ENCODE assay signal across 22 mouse cellular contexts in genomic region chr14:22445841-22446570, GRCm38 (mm10).
A peak's percentile ranks its signal among the peaks of the same experiment; 100 is the strongest.
DNase-seq lines count a peak whose midpoint lies in the region; ATAC-seq and TF ChIP-seq lines count a peak whose summit lies in the region.
"Had no signal": no experiment of that assay in that cellular context is flagged by ENCODE, and none has a peak within 500 bp of the region (broad histone marks: within the 10 kb centered on the region; RNA-seq: fewer than 3 reads in every experiment).

No protein-coding gene starts in this region.

- H3K27ac ChIP-seq in heart, embryonic 11.5 days (ENCODE audit: low read depth, low read length): no peak overlapping the region
- peak overlapping the region; percentile 61; the same call in 1 of the 2 replicates for H3K27ac ChIP-seq in left cerebral cortex, adult 2 months
- no peak overlapping the region for H3K27ac ChIP-seq in MEL (ENCODE audit: control insufficient read depth, low read depth, low read length)
- no peak overlapping the region for H3K27ac ChIP-seq in liver, embryonic 12.5 days
- H3K27ac ChIP-seq: embryonic facial prominence, embryonic 10.5 days; forebrain, embryonic 10.5 days; gastrocnemius, adult 2 months; hindbrain, embryonic 12.5 days; intestine, embryonic 15.5 days; midbrain, embryonic 10.5 days; neural tube, embryonic 13.5 days had no signal

- no peaks in the 10 kb centered on the region for H3K9me3 ChIP-seq in heart, embryonic 11.5 days (replicated peaks; ENCODE audit: control insufficient read depth, low read length)
- H3K9me3 ChIP-seq in MEL (replicated peaks; ENCODE audit: insufficient read depth, low read length): no peaks in the 10 kb centered on the region
- H3K9me3 ChIP-seq in liver, embryonic 12.5 days (replicated peaks): no peaks in the 10 kb centered on the region
- H3K9me3 ChIP-seq: embryonic facial prominence, embryonic 10.5 days; forebrain, embryonic 10.5 days; hindbrain, embryonic 12.5 days; intestine, embryonic 15.5 days; midbrain, embryonic 10.5 days; neural tube, embryonic 13.5 days had no signal

- no peak overlapping the region for H3K4me2 ChIP-seq in heart, embryonic 11.5 days
- no peak overlapping the region for H3K4me2 ChIP-seq in liver, embryonic 12.5 days
- H3K4me2 ChIP-seq: hindbrain, embryonic 12.5 days; intestine, embryonic 15.5 days; liver, embryonic 11.5 days; neural tube, embryonic 13.5 days had no signal

- 63% methylated on average over 2 of the region's 2 CpGs for WGBS in heart, embryonic 11.5 days (ENCODE audit: insufficient replicate concordance)
- WGBS in liver, embryonic 12.5 days (ENCODE audit: insufficient replicate concordance): 63% methylated on average over 2 of the region's 2 CpGs

- no peaks in the 10 kb centered on the region for H3K27me3 ChIP-seq in heart, embryonic 11.5 days (ENCODE audit: control insufficient read depth, insufficient read depth, low read length)
- H3K27me3 ChIP-seq in MEL (ENCODE audit: control insufficient read depth in 1 of 2, insufficient read depth in 2 of 2, low read length in 2 of 2): no peaks in the 10 kb centered on the region
- H3K27me3 ChIP-seq in liver, embryonic 12.5 days (replicated peaks): 0 out of 2 replicates have a peak, but pooled peaks cover 3% of the 10 kb centered on the region
- H3K27me3 ChIP-seq: intestine, embryonic 15.5 days had no signal

- no peaks in the 10 kb centered on the region for H3K79me2 ChIP-seq in MEL (ENCODE audit: control insufficient read depth, insufficient read depth, low read length, poor library complexity)

- no peak overlapping the region for H3K9ac ChIP-seq in heart, embryonic 11.5 days (ENCODE audit: low read depth, low read length)
- no peak overlapping the region for H3K9ac ChIP-seq in MEL (ENCODE audit: control insufficient read depth, low read depth, low read length, poor library complexity, severe bottlenecking)
- H3K9ac ChIP-seq in liver, embryonic 12.5 days: no peak overlapping the region
- H3K9ac ChIP-seq: hindbrain, embryonic 12.5 days; intestine, embryonic 15.5 days; neural tube, embryonic 13.5 days had no signal

- TF ChIP-seq RAD21 in MEL (IDR thresholded peaks at IDR 0.05; ENCODE audit: low read depth, low read length): no peak

- DNase-seq in adrenal gland, postnatal 10 days: peak; percentile 4
- DNase-seq in adrenal gland, postnatal 25 days: no peak
- peak; percentile 0 to 2 for DNase-seq in heart, postnatal 10 days
- peak in 1 of 2 experiments; percentile 12 for DNase-seq in left cerebral cortex, adult 2 months (ENCODE audit: extremely low spot score in 1 of 2, low spot score in 2 of 2)
- DNase-seq in left cerebral cortex, postnatal 10 days (ENCODE audit: extremely low spot score in 1 of 2, low spot score in 2 of 2): no peak
- DNase-seq in MEL (ENCODE audit: low read depth, low spot score): peak; percentile 18
- DNase-seq: gastrocnemius, adult 2 months; kidney, postnatal 25 days; retina, postnatal 1 day; spleen, adult 18-20 months had no signal

- H3K4me1 ChIP-seq in heart, embryonic 11.5 days (ENCODE audit: control insufficient read depth, insufficient read depth, low read length): peaks cover 6% of the 10 kb centered on the region
- H3K4me1 ChIP-seq in MEL (ENCODE audit: control insufficient read depth in 1 of 2, insufficient read depth in 2 of 2, low read length in 2 of 2): no peaks in the 10 kb centered on the region
- 0 out of 2 replicates have a peak, but pooled peaks cover 3% of the 10 kb centered on the region for H3K4me1 ChIP-seq in liver, embryonic 12.5 days
- H3K4me1 ChIP-seq: intestine, embryonic 15.5 days had no signal

- ATAC-seq in heart, embryonic 11.5 days (replicated peaks; ENCODE audit: insufficient number of reproducible peaks, low FRiP score, low TSS enrichment): no peak
- no peak for ATAC-seq in liver, embryonic 12.5 days
- ATAC-seq: CD4-positive, CD25-positive, alpha-beta regulatory T cell, adult 4 months; intestine, embryonic 15.5 days; midbrain, embryonic 16.5 days had no signal

- TF ChIP-seq EP300 in MEL (IDR thresholded peaks at IDR 0.05; ENCODE audit: low read depth in 1 of 2, low read length in 2 of 2): no peak

- H3K4me3 ChIP-seq in heart, embryonic 11.5 days (ENCODE audit: low read depth, low read length): no peak overlapping the region
- H3K4me3 ChIP-seq in left cerebral cortex, adult 2 months: no peak overlapping the region
- H3K4me3 ChIP-seq in MEL (ENCODE audit: control insufficient read depth in 1 of 2, insufficient read depth in 1 of 2, low read depth in 2 of 2, low read length in 2 of 2): no peak overlapping the region
- H3K4me3 ChIP-seq in liver, embryonic 12.5 days: no peak overlapping the region
- H3K4me3 ChIP-seq: embryonic facial prominence, embryonic 10.5 days; forebrain, embryonic 10.5 days; gastrocnemius, adult 2 months; hindbrain, embryonic 12.5 days; intestine, embryonic 15.5 days; midbrain, embryonic 10.5 days; myocyte; neural tube, embryonic 13.5 days had no signal

- intact Hi-C loops in heart, postnatal 10 days (cut with DNase I): no loop called here
- intact Hi-C loops in left cerebral cortex, adult 2 months (cut with DNase I): loop anchor here (1.0 to 5.0 kb wide), 3 partner anchors 82 to 459 kb away; no protein-coding TSS in a partner anchor
- intact Hi-C loops in left cerebral cortex, postnatal 10 days (cut with DNase I): no loop called here

- H3K36me3 ChIP-seq in heart, embryonic 11.5 days (ENCODE audit: control insufficient read depth, insufficient read depth, low read length): no peaks in the 10 kb centered on the region
- H3K36me3 ChIP-seq in MEL (ENCODE audit: control insufficient read depth in 1 of 2, insufficient read depth in 2 of 2, low read length in 2 of 2): no peaks in the 10 kb centered on the region; a peak in 1 of 4 replicates
- H3K36me3 ChIP-seq in liver, embryonic 12.5 days: no peaks in the 10 kb centered on the region
- H3K36me3 ChIP-seq: embryonic facial prominence, embryonic 10.5 days; forebrain, embryonic 10.5 days; hindbrain, embryonic 12.5 days; intestine, embryonic 15.5 days; midbrain, embryonic 10.5 days; neural tube, embryonic 13.5 days had no signal

- TF ChIP-seq CTCF in left cerebral cortex, adult 2 months (IDR thresholded peaks at IDR 0.05): no peak
- TF ChIP-seq CTCF in MEL (IDR thresholded peaks at IDR 0.05 in 2 of 3, conservative IDR thresholded peaks at IDR 0.05 in 1 of 3; ENCODE audit: control insufficient read depth in 1 of 3, insufficient read depth in 1 of 3, low read depth in 2 of 3, low read length in 3 of 3, poor library complexity in 1 of 3, severe bottlenecking in 1 of 3): no peak

- TF ChIP-seq POLR2A in MEL (IDR thresholded peaks at IDR 0.05; ENCODE audit: control insufficient read depth in 1 of 2, insufficient read depth in 1 of 2, low read depth in 1 of 2, low read length in 2 of 2, poor library complexity in 1 of 2): no peak

TF ChIP-seq in MEL, 35 proteins besides CTCF, POLR2A, EP300 and RAD21:
- TF ChIP-seq NELFE (IDR thresholded peaks at IDR 0.05; ENCODE audit: low read depth, low read length) (no peak), MYB (IDR thresholded peaks at IDR 0.05; ENCODE audit: low read depth, low read length) (no peak), JUND (IDR thresholded peaks at IDR 0.05; ENCODE audit: low read depth, low read length) (no peak), ETS1 (IDR thresholded peaks at IDR 0.05; ENCODE audit: low read depth, low read length) (no peak), KAT2A (conservative IDR thresholded peaks at IDR 0.05; ENCODE audit: low read depth, low read length) (no peak), POLR2AphosphoS5 (IDR thresholded peaks at IDR 0.05; ENCODE audit: borderline replicate concordance, low read depth, low read length) (no peak), SIN3A (IDR thresholded peaks at IDR 0.05; ENCODE audit: low read length) (no peak), MEF2A (IDR thresholded peaks at IDR 0.05; ENCODE audit: extremely low read depth, insufficient replicate concordance, low read depth, low read length, poor library complexity, severe bottlenecking) (no peak)

Comparison
In these comparisons a context has a peak if more than half of its experiments do, and no peak if none do; other contexts are left out.
1. DNase-seq: peak in adrenal gland, postnatal 10 days (single experiment), heart, postnatal 10 days (2 of 2) and MEL (single experiment); none in adrenal gland, postnatal 25 days (single experiment) and left cerebral cortex, postnatal 10 days (0 of 2).